Mouse (Mus musculus) telencephalon, adult 2 months (tissue): ENCODE data around the gene Rpf2.

Experiments
- DNase-seq: peaks from one replicate; pipeline ENCODE4 v3.0.0-alpha.2; 2011; ENCODE audit warnings: low read depth, low spot score

Rpf2 gene

GRCm38 (mm10) chr10:40249625-40250024 is 2.8 kb upstream of the Rpf2 start:
- no peak for DNase-seq

- no peak for DNase-seq
Observed at GRCm38 (mm10) chr10:40247166-40247716, 405 bp upstream of the Rpf2 start.

DNA sequence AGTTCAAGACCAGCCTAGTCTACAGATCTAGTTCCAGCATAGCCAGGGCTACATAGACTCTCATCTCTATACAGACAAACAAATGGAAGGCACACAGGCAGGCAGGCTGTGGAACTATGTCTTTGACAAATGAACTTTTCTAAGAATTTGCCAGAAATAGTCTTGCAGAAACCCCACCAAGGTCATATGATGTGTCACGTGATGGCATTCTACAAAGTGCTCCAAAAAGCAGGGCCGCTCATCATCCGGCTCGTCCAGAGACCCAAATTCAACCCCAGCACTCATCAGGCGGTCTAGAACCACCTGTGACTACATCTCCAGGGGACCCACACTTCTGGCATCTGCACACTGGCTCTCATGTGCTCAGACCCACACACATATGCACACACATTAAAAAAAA is 9.0 kb downstream of the Rpf2 start:
- DNase-seq, result no peak

DNA sequence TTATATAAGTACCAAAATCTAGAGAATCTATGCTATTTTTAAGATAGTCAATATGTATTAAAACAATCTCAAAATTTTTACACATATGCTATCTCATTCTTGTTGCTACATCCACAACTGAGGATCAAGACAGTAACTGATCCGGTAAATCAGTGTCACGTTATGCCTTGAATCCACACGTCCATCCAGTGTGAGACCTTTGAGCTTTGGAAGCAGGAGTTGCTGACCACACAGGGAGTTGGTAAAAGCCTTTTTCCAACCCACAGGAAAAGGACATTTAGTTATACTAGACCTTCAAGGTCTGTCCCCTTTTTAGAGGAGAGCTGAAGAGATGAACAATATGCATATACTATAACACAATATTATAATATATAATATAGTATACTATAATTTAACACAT is 13.6 kb downstream of the Rpf2 start:
- no peak for DNase-seq

- DNase-seq, result no peak
Observed at GRCm38 (mm10) chr10:40232442-40232841, 14.4 kb downstream of the Rpf2 start.

DNA sequence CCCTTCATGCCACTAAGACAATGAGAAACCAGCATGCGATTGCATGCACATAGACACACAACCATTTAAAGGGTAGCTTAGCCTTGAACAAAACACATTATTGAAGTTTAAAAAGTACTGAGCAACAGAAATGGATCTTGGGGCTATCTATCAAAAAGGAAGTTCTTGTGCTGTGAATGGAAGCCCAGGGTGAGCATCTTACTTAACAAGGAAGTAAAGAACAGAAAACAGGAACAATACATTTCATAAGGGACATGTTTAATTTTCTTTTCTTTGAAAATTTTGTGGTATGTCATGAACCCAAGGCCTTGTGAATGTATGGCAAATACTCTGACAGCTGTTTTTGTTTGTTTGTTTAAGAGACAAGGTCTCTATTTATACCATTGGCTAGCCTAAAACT is 17.1 kb downstream of the Rpf2 start:
- DNase-seq, result no peak

DNA sequence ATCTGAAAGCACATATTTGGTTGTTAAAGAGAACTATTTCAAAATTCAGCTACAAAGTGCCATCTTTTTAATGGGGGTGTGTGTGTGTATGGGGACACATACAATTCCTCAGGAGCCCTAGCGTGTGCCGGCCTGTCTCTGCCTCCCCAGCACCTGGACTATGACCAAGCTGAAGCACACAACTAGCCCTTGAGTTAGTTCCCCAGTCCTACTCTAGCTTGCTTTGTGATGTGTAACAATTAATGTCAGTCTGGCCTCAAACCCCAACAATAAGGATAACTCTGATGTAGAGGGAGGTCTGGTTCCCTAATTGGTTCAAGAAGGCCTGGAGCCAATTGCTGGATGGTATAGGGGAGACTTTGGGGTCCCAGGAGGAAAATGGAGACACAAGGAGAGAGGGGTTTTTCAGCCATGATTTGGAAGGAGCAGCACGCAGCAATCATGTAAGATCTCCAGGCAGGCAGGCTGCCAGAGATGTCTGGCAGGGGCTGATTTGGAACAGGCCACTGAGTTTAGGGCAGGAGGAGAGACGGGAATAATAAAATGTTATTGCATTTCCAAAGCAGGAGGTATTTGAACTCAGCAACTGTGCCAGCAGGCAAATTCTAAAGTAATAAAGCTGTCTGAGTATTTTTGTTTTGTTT is 19.1 kb downstream of the Rpf2 start:
- DNase-seq, result no peak

- peak; percentile 17 for DNase-seq
Observed at GRCm38 (mm10) chr10:40218874-40219273, 28.0 kb downstream of the Rpf2 start.

DNA sequence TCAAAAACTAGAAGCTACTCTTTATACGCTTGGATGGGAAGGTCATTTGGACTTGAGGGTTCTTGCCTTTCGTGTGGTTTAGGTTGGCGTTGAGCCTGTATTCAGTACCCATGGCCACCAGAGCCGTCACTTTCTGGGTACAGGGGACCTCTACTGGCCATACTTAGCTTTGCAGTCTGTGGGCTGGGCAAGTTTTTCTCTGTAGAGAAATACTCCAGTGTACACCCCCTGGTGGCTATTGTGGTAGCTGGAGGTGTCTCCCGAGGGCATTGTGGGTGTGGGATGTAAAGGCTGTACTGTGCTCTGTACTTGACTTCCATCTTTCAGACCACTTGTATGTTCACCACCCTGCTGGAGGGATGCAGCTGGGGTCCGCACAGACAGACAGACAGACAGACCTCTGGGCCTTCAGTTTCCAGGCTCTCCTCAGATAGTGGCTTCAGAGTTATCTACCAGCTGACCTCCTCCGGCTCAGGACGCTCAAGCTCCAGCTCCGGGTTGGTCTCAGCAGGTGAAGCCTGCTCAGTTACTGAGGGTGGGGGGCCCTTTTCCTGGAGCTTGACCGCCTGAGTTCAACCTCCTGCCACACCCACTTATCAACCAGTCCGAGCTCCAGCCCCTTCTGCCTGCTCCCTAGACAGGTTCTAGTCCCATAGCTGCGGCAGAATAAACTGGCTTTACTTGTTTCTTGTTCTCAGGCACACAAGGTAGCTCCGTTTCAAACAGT is 34.2 kb downstream of the Rpf2 start:
- peak; percentile 50 for DNase-seq

GRCm38 (mm10) chr10:40195001-40195400 is 51.8 kb downstream of the Rpf2 start:
- no peak for DNase-seq

DNA sequence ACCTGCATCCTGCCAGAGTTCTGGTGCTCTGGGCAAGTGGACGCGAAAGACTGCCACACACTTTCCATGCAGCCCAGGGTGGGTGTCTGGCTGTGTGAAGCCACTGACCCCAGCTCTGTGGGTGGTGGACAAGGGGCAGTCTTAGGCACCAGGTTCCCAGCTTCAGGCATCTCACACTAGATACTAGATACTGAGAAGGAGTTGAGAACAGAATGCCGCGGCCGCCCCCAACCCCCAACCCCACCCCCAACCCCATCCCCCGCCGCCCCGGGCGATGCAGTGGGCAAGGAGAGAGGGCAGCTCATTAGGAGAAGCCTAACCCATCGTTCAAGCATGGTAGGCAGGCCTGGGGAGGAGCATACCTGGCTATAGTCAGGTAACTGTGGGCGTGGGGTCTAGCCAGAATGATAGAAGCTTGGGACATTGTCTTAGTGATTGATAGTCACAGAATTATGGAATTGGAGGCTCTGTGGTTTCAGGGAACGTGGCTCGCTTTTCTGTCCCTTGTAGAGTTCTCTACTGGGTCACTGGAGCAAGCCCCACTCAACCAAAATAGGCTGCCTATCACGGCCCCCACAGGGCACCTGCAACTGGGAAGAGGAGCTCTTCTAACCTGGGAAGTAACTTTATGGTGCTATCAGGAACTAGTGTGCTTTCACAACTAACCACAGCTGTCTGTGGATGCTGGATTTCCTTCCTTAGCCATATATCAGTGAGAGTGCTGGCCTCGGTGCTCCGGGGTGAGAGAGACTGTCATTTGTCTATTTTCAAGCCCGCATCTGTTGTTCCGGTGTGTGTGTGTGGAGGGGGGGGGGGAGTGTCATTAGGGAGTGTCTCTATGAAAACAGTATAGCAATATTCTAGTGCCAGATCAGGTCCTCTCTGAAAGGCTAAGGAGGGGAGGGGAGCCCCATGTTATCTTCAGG is 54.6 kb downstream of the Rpf2 start:
- DNase-seq, result no peak

DNA sequence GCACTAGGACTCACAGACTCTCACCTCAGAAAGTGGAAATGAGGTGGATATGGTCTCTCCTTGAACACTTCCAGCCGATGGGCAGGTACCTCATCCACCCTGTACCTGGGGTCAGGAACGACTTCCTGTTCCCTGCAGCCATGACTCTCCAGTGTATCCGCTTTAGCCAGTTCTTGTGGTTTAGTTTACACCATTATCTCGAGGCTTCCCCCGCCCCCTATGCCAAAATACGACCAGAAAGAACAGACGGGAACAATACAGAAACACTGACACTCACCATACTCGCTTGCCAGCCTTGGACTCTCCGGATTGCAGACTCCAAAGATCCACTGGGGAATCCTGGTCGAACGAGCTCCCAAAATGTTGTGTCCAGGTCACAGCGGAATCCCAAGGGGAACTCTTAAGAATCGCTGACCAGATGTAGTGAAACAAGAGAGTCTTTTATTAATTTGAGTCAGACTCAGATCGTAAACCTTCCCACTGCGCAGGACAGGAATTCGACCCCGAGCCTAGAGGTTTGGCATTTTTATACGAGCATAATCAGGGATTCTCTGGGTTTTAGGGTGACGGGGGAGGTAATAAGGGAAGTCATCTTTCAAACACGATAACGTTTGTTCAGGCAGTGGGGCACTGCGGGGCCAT is 55.4 kb downstream of the Rpf2 start:
- no peak for DNase-seq

- DNase-seq, result no peak
Observed at GRCm38 (mm10) chr10:40190871-40191270, 56.0 kb downstream of the Rpf2 start.

DNA sequence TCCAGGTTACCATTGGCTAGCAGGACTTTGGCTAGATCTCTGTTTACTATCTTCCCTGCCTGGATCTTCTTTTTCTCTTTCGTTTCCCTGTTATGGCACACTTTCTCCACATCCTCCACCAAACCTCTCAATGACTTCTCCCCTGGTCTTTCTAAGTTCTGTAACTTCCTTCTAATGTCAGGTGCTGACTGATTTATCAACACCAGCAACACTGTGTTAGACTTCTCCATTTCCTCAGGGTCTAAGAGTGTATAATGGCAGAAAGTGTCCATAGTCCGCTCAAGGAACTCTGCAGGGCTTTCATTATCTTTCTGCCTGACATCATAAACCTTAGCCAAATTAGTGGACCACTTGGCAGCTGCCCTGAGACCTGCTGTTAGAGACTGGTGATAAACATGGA is 57.1 kb downstream of the Rpf2 start:
- DNase-seq, result no peak

GRCm38 (mm10) chr10:40188831-40189230 is 58.0 kb downstream of the Rpf2 start:
- no peak for DNase-seq

DNA sequence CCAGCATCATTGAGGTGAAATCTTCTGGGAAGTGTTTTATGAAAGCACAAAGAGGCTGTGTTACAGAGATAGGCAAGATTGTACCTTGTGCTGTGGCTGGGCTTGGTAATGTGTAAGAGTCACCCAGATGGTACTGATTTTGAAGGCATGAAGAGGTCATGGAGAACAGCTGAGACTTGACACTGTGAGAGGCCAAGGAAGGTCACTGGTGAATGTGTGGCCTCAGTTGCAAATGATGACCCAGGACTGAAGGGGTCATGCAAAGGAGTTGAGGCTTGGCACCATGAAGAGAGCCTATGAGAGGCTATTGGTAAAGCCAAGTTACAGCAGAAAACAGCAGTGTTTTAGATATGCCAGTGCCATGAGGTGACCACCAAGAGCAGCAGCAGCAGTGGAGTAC is 60.9 kb downstream of the Rpf2 start:
- no peak for DNase-seq

DNA sequence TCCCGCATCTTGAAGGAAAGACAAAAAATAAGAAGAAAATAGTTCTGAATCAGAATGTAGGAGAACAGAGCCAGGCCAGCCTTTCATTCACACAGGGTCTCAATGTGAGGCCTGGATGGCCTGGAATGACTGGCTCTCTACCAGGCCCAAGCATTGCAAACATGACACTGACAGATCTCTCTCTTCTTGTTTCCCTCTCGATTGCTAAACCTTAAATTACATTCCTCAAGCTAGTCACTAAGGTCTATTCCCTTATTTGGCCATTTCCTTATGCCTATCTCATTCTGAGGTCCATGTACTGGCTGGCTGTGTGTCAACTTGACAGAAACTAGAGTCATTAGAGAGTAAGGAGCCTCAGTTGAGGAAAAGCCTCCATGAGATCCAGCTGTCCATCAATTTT is 66.8 kb downstream of the Rpf2 start:
- DNase-seq, result no peak

DNA sequence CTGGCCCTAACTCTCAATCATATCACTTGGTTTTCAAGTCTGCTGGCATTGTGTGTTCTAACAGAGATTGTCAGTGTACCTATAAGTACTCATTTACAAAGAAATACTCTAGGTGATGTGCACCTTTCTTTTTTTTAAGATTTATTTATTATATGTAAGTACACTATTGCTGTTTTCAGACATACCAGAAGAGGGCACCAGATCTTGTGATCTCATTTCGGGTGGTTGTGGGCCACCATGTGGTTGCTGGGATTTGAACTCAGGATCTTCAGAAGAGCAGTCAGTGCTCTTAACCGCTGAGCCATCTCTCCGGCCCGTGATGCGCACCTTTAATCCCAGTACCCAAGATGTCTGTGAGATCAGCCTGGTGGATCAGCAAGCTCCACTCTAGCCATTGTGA is 67.7 kb downstream of the Rpf2 start:
- no peak for DNase-seq

DNA sequence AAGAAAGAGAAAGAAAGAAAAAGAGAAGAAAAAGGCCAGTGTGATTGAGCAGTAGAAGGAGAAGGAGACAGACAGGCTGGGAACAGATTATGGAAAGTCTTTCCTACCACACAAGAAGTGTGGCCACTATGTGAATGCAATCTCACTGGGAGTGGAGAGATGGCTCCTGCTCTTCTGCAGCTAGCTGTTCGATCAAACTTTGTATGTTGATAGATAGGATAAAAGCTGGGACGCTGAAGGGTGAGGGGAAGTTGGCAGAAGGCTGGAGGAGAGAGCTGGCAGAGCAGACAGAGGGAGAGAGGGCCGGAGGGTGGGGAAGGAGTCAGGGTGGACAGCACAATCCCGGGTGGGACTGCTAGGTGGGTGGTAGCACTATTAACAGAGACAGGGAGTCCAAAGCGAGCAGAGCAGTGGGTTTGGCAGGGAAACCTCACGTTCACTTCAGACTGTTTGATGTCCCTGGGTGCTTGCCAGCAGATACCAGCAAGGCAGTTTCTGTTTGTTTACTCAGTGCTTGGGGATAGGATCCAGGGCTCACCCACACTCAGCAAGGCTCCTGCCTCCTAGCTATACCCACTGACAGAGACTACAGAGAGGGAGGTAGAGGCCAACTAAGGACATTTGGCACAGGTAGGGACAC is 69.4 kb downstream of the Rpf2 start:
- DNase-seq, result no peak
